Comparison of ENCODE assay signal across 8 mouse cellular contexts in genomic region chr8:46739003-46739949, GRCm38 (mm10). TPM values are rescaled to one million over a fixed set of nuclear protein-coding genes. Genes with fewer than 3 reads are reported as not detected.
DNase-seq lines count a peak whose midpoint lies in the region; ATAC-seq lines count a peak whose summit lies in the region.

Gene Irf2 (plus strand): TSS chr8:46739732.

- no peaks in the 10 kb centered on the region for H3K27me3 ChIP-seq in hindbrain, embryonic 14.5 days (ENCODE audit: control insufficient read depth, insufficient read depth, low read length)

- H3K9me3 ChIP-seq in hindbrain, embryonic 14.5 days (ENCODE audit: control insufficient read depth, low read length) = 0 out of 2 replicates have a peak, but pooled peaks cover 4% of the 10 kb centered on the region

- H3K27ac ChIP-seq in hindbrain, embryonic 14.5 days = peak within 1 kb of the TSS; percentile 83

- H3K36me3 ChIP-seq in hindbrain, embryonic 14.5 days (replicated peaks; ENCODE audit: control insufficient read depth, insufficient read depth) = no peaks in the 10 kb centered on the region

- peak within 1 kb of the TSS; percentile 92 for H3K4me2 ChIP-seq in hindbrain, embryonic 14.5 days (replicated peaks)

- peak; percentile 60 for DNase-seq in WW6 (ENCODE audit: low read depth, low spot score)
- DNase-seq in cerebellum, postnatal 36 days = peak; percentile 69 to 74
- peak; percentile 43 to 65 for DNase-seq in frontal cortex, postnatal 25 days (ENCODE audit: low spot score in 2 of 2)
- DNase-seq in hindbrain, embryonic 14.5 days (ENCODE audit: low spot score) = peak; percentile 73
- peak; percentile 71 for DNase-seq in left cerebral cortex, adult 11 months (ENCODE audit: low spot score)
- DNase-seq in lung, postnatal 4 days = peak; percentile 93 to 96
- DNase-seq in retina, postnatal 1 day = peak; percentile 94
- peak; percentile 90 for DNase-seq in thymus, postnatal 4 days

- peak; percentile 63 for ATAC-seq in hindbrain, embryonic 14.5 days (ENCODE audit: low FRiP score)

- H3K4me1 ChIP-seq in hindbrain, embryonic 14.5 days (replicated peaks; ENCODE audit: control insufficient read depth, insufficient read depth, low read length) = peaks cover 9% of the 10 kb centered on the region

- WGBS in hindbrain, embryonic 14.5 days = under 1% methylated on average over 51 of the region's 51 CpGs

- peak within 1 kb of the TSS; percentile 99 for H3K9ac ChIP-seq in hindbrain, embryonic 14.5 days

- peak within 1 kb of the TSS; percentile 92 for H3K4me3 ChIP-seq in hindbrain, embryonic 14.5 days (replicated peaks; ENCODE audit: low read length)

RNA-seq across cellular contexts. Expression of gene Irf2, which starts in this region (rescaled TPM):
- polyA plus RNA-seq in hindbrain, embryonic 14.5 days (2014; fragmentation: Nextera tagmentation; extraction: Ambion mirVana) = 10.7 and 11.0 TPM in 2 replicates

Comparison
In these comparisons a context has a peak if more than half of its experiments do, and no peak if none do; other contexts are left out.
1. Peak in every context shown above with its lines: DNase-seq, ATAC-seq, H3K4me3 ChIP-seq and H3K27ac ChIP-seq.